Mouse (Mus musculus) heart, postnatal 0 days (tissue): ENCODE measurements around the gene Birc6.

Experiments used
- CTCF ChIP-seq: IDR thresholded peaks from 2 replicates; pipeline ENCODE4 v1.5.1; 2016; ENCODE audit warnings: antibody characterized with exemption, control low read depth, low read depth
- EP300 ChIP-seq: IDR thresholded peaks from 2 replicates; pipeline ENCODE4 v1.6.1; 2016; ENCODE audit warnings: antibody characterized with exemption, low read depth

DNA sequence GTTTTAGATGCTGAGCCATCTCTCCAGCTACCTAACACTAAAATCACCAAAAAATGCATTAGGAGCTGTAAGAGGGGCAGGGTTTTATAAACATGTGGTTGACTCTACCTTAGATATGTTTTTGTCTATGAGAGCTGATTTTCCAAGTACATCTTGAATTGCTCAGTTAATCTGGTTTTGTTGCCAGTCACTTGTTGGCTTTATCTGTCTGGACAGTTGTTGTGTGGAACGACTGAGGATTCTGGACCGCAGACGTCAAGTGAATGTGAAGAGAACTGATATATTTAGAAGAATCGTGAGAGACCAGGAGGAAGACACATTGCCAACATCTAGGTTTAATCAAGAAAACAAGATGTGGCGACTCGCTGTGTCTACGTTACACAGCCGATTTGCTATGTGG is 183.5 kb downstream of the Birc6 start:
- TF ChIP-seq CTCF, result no peak
- TF ChIP-seq EP300, result no peak
